Mouse (Mus musculus): ENCODE results near the gene Stx1b. TPM values are rescaled to one million over a fixed set of nuclear protein-coding genes. Genes with fewer than 3 reads are reported as not detected.
A peak's percentile ranks its signal among the peaks of the same experiment; 100 is the strongest.

Gene Stx1b
- total RNA-seq, 2 experiments from 2014 or later = 0.65 to 0.83 TPM

DNA sequence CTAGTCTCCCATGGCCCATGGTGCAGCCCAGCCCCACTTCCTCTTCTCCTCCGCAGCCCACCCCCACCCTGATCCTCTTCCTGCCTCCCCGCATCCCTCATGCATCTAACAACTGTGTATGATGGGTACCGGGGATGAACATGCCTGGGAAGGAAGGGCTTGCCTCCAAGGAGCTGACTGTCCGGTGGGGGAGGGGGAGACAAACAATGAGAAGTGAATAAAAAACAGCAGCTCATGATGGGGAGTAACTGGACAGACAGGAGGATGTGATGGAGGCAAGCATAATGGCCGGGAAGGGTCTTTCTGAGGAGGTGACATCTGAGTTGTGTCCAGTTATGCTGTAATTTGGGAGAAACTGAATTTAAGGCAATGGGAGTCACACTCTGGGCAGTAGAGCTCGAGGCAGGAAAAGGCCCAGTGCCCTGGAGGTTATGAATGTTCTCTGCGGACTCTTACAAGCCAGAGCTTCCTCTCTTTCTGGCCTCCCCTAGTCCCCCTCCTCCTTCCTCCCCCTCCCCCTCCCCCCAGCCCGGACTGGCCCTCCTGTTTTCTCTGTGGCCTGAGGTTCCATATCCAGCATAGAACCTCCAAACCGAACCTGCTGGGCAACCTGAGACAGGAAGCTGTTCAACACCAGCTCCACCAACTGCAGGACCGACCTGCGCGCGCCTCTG, 3.4 kb downstream of the Stx1b start:
- intact Hi-C loops (cut with DNase I) = no loop called here

DNA sequence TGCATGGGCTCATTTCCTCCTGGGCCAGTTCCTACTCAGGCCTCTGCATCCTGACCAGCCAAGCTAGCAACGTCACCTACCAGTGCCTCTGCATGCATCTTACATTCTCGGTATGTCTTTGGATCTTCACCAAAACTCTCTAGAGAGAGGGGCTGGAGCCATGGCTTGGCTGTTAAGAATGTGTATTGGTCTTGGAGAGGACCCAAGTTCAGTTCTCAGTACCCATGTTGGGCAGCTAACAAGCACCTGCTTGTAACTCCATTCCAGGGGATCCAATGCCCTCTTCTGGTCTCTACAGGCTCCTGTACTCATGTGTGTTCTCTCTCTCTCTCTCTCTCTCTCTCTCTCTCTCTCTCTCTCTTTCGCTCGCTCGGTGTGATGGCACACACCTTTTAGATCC, 6.6 kb downstream of the Stx1b start:
- no peak for DNase-seq
- intact Hi-C loops (cut with DNase I) = loop anchor here (2.0 kb wide), 1 partner anchor 21 kb away; no protein-coding TSS in a partner anchor

More for the DNA sequence above, 3.4 kb downstream of the Stx1b start:
- no peak for DNase-seq

DNA sequence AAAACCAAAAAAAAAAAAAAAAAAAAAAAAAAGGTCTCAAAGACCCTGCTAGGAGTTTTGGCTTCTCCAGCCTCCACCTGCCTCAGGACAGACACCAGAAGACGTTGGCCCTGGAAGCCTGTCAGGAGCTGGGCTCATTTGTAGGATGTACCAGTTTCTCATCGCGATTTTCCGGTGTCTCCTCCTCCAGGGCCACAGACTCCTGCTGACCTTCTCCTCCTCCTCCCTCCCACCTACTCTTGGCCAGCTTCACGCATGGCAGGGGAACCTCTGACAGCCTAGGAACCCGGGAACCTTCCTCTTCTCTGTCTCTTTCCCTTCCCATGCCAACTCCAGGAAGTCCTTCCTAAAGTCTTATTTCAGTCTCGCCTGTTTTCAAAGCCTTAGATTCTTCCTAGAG, 7.3 kb downstream of the Stx1b start:
- no peak for DNase-seq
- intact Hi-C loops (cut with DNase I) = loop anchor here (2.0 kb wide), 1 partner anchor 22 kb away; no protein-coding TSS in a partner anchor

DNA sequence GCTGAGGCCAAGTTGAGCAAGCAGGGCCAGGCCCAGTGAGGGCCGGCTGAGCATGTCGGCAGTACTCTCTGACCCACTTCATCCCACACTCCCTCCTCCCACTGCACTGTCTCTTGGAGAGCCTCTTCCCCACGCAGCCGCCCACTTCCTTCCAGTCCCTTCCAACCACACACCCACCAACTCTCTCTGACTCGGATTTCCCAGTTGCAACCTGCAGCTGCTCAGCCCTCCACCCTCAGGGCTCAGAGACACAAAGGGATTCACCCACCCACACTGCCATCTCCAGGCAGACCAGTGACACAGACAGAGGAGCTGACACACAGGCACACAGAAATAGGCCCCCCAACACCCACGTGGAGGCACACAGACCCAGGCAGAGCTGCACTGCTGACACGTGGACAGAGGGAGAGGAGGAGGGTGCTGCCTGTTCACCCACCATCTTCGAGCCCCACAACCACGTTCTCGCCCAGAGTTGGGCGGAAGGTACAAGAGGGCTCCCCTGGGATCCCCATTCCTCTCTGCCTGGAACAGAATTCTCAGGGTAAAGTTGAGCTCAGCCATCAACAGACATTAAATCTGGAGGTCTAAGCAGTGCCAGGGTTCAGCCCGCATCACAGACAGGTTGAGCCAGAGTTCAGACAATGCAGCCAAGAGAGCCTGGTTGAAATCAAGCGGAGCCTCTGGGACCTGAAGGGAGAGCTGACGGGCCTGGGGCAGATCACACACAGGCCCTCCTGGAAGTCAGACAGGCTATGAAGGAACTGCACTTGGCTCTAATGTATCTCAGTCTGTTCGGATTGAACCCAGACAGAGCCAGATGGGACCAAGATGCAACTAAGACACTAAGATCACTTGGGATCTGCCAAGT, 8.2 kb downstream of the Stx1b start:
- peak; percentile 59 to 61 for DNase-seq
- intact Hi-C loops (cut with DNase I) = loop anchor here (1.0 to 2.0 kb wide), 2 partner anchors 16 to 23 kb away; partner anchors contain the start of gene Hsd3b7

DNA sequence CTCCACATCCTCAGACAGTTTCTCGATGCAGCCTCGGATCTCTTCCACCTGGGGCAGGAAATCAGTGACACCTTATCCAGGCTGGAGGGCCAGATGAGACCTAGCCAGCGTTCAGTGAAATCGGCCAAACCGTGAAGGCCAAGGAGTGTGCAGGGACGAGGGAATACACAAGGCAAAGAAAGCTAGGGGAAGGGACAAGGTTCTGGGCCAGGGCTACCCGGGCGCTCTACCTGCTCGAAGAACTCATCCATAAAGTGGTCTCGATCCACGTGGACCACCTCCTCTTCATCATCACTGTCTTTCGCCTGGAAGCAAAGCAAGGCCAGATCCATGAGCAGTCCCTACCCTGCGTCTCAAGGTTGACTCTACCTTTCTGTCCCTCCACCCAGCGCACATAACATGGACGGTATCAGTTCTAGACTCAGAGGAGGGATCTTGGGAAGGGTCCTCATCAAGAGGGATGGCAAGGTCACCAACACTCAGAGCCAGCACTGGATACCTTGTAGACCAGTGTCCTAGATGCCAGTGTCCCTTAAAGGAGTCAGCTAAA, 9.2 kb downstream of the Stx1b start:
- intact Hi-C loops (cut with DNase I) = no loop called here
- no peak for DNase-seq

DNA sequence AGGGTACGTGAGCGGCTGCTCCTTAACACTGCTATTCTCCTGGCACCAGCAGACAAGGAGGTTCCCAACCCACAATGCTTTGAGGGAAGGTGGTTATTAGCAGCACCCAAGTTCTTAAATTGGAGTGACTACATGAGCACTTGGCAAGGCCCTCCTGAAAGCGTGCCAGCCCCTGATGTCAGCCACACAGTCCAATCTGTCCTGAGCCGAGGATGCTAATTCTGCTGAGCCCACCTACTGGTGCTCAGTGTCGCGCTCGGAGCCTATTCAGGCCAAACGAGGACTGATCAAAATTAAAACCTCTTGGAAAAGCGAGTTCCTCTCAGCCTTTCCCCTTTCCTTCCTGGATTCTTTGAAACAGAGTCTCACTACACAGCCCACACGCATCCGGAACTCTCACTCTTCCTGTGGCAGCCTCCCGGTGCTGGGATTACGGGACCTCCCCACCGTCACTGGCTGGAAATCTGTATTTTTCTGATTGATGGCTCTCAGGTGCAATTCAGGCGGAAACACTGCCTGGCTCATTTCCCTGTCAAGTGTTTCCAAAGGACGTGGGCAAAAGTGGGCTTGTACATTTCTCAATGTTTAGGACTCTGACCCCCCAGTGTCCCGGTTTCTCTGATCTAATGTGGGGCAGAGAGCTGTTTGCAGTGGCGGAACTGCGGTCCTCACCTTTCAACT, 10.0 kb downstream of the Stx1b start:
- peak; percentile 83 to 87 for DNase-seq
- intact Hi-C loops (cut with DNase I) = no loop called here

DNA sequence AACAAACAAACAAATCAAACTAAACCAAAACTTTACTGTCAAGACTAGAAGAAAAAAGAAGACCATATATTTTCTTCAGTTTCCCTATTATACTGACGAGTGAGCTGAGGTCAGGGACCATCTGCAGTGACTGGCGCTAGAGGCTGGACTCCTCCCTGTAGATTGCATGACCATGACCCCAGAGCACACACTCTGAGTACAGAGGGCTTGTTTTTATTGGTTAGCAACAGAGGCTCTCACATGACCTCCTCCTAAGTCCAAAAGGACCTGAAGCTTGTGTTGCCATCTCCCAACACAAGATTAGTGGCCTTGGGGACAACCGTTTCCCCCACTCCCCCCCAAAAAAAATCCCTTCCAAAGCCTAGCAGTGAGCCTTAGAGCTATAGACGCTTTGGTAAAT, 10.5 kb downstream of the Stx1b start:
- DNase-seq = peak in 1 of 2 experiments; percentile 28
- intact Hi-C loops (cut with DNase I) = no loop called here

DNA sequence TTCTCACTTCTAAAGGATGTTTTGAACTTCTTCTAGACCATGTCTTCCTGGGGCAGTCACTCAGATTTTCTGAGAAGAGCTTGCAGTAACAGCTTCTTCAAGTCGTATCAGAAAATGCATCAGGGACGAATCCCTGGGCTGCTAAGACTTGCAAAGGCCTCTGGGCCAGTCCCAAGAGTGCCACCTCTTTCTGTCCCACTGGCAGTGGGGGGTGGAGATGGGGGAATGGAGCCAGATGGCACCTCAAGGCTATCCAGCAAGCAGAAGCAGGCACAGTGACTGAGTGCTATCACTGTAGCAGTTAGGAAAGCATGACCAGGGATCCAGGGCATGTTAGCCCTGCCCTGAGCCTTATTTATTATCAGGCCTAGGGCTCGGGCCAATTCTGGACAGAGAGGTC, 12.1 kb downstream of the Stx1b start:
- intact Hi-C loops (cut with DNase I) = no loop called here
- DNase-seq = no peak

DNA sequence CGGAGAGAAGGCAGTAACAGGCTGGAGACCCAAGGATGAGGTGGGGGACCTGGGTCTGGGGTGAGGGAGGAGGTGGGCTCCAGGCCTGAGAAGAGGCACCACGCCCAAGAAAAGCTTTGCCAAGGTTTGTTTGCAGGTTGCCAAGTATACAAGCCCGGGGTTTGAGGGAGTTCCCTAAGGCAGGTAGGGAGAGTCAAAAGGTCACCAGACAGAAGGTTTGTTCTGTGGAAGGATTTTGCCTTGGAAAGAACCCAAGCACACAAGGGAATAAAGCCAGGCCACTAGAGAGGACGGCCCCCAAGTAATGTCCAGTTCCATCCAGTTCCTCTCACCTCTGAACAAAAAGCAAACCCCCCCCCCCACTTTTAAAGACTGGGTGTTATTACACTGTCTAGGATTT, 13.1 kb downstream of the Stx1b start:
- DNase-seq = no peak
- intact Hi-C loops (cut with DNase I) = no loop called here

DNA sequence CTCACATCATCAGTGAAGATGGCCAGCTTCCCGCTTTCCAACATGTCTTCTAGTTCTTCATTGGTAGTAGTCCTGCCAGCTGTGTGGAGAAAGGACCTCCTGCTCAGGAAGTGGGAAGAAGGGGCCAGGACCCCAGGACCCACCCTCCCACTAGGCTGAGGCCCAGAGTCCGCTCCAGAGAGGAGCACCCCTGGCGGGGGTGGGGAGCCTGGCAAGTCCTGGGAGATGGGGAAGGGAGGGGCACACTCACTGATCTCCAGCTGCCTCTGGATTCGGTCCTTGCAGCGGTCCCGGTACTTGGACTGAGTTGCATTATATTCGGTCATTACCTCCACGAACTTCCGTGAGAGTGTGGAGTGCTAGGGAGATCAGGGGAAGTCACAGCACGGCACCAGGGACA, 13.7 kb downstream of the Stx1b start:
- intact Hi-C loops (cut with DNase I) = no loop called here
- no peak for DNase-seq

DNA sequence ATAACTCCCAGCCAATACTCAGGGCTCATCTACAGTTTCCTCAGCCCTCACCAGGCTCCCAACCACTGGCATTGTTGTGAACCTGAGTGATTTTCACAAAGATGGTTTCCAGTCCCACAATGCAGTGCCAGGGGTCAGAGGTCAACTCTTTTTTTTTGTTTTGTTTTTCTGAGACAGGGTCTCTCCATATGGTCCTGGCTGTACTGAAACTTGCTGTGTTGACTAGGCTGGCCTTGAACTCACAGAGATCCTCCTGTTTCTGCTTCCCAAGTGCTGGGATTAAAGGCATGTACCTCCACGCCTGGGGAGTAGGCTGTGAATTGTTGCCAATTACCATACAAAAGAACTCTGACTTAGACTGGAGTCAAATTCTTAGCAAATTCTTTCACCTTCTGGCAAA, 14.5 kb downstream of the Stx1b start:
- no peak for DNase-seq
- intact Hi-C loops (cut with DNase I) = no loop called here

DNA sequence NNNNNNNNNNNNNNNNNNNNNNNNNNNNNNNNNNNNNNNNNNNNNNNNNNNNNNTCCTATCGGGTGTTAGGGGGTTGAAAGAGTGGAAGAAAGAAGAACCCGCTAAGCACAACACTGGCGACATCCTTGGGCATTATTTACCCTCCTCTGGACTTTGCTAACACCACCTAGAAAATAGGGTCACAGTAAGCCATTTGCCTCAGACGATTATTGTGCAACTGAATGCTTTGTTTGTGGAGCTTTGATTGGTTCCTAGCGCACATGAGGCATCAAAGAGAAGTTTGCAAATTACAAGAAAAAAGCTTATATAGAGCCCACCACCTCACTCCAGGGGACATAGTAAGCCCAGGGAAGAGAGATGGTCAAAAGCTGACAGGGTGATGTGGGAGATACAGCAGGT, 15.5 kb downstream of the Stx1b start:
- intact Hi-C loops (cut with DNase I) = no loop called here
- no peak for DNase-seq

DNA sequence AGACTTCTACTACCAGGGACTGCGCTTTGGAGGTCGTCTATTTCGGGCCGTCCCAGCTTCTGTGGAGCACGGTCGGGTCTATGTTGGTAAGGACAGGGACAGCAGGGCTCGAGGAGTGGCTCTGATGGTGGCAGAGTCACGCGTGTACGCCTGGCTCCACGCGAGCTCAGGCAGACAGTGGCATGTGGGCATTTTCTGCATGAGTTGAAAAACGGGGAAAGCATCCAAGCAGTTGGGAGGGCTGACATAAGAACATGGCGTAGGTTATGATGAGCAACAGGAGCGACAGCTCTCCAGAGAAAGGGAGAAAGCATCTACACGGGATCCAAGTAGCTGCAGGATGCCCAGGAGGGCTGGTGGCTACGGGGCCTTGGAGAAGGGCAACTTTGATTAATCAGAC, 22.0 kb downstream of the Stx1b start:
- intact Hi-C loops (cut with DNase I) = no loop called here
- no peak for DNase-seq

DNA sequence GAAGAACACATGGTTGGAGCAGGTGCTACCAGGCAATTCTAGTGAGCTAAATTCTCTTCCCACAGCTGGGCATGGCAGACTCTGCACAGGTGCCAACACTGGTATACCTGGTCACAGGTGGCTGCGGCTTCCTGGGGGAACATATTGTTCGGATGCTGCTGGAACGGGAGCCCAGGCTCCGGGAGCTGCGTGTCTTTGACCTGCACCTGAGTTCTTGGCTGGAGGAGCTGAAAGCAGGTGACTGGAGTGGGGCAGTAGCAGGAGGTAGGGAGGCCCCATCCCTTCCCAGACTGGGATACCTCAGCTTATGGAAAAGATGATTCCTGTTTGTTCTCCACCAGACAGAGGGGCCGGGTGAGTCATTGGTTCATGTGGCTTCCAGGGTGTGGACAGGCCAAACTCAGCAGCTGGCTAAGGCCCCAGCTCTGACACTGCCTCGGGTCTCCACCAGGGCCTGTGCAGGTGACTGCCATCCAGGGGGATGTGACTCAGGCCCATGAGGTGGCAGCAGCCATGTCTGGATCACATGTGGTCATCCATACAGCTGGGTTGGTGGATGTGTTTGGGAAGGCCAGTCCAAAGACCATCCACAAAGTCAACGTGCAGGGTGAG, 23.2 kb downstream of the Stx1b start:
- intact Hi-C loops (cut with DNase I) = no loop called here
- peak in 1 of 2 experiments; percentile 28 for DNase-seq

DNA sequence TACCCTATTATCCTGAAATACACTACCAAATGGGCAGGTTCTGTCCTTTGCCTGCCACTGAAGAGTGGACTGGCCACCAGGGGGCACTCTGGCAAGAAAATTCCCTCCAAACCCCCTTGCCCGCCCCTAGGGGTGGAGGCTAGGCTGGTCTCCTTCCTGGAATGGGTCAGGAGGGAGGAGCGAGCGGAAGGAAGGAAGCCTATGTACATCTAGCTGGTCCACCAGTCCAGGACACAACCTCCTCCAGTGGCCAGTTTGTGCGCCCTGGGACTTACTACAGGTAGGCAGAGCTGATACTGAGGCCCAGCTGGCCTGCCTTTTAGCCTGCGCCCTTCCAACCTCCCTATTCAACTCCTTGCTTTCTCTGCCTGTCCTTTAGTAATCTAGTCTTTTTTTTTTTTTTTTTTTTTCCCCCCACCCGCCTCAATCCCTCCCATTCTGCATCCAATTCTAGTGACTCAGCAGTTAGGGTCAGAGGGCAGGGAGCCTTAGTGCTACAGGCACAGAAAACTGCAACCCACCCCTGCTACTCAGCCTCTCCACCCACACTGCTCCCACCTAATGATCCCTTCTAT, 23.8 kb downstream of the Stx1b start, which contains the start of gene Hsd3b7:
TSS of gene Hsd3b7 (plus strand) at position 170 of the 575 bp plus-strand sequence.
- intact Hi-C loops (cut with DNase I) = loop anchor here (1.0 kb wide), 3 partner anchors 16 to 76 kb away; partner anchors contain the start of genes Zfp646 and Zfp668

DNA sequence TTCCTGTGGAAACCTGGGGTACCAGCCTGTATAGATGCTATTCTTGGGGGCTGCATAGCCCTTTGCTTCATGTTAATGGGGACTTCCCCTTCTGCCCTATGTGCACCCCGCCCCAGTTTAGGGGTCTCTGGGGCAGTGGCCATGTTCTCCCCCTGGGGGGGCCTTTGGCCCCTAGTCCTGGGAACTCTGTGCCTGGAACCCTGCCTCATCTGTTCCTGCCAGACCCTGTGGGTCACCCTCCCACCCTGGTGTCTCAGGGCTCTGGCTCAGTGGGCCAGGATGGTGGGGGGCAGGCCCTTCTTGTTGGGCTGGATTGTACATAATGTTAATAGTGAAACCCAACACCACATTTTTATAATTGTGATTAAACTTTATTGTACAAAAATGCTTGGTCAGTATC, 24.6 kb downstream of the Stx1b start:
- no peak for DNase-seq
- intact Hi-C loops (cut with DNase I) = loop anchor here (1.0 to 2.0 kb wide), 4 partner anchors 17 to 137 kb away; partner anchors contain the start of genes Zfp646 and Zfp668

More for the DNA sequence above, 23.8 kb downstream of the Stx1b start, which contains the start of gene Hsd3b7:
- DNase-seq = peak; percentile 95 to 96

DNA sequence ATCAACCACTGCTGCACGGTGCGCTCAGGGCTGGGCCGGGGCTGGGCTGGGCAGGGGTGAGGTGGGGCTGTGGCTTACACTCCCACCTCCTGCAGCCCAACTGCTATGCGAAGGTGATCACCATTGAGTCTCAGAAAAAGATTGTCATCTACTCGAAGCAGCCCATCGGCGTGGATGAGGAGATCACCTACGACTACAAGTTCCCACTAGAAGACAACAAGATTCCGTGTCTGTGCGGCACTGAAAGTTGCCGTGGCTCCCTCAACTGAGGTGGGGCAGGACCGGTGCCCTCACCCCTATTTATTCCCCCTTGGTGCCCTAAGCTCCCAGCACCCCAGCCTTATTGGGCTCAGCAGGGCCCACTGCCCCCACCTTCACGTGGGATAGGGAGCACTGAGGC, 25.1 kb downstream of the Stx1b start:
- intact Hi-C loops (cut with DNase I) = loop anchor here (2.0 kb wide), 1 partner anchor 138 kb away; no protein-coding TSS in a partner anchor
- no peak for DNase-seq

DNA sequence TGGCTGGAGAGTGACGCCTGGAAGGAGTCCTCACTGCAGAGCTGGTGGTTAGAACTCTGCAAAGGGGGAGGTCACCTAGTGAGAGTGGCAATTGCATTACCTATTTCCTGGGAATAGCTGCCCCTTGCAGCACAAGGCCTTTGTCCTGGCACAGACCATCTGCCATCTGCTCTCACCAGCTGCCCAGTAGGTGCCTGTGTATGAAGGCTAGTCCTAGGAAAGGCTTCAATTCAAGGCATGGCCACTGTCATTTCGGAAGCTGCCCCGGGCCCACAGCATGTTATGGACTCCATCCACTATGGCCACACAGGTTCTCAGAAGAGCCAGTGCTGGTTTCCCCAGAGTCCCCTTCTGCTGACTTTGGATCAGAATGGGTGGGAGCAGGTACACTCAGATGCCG, 25.8 kb downstream of the Stx1b start:
- intact Hi-C loops (cut with DNase I) = loop anchor here (2.0 kb wide), 1 partner anchor 138 kb away; no protein-coding TSS in a partner anchor
- DNase-seq = no peak

DNA sequence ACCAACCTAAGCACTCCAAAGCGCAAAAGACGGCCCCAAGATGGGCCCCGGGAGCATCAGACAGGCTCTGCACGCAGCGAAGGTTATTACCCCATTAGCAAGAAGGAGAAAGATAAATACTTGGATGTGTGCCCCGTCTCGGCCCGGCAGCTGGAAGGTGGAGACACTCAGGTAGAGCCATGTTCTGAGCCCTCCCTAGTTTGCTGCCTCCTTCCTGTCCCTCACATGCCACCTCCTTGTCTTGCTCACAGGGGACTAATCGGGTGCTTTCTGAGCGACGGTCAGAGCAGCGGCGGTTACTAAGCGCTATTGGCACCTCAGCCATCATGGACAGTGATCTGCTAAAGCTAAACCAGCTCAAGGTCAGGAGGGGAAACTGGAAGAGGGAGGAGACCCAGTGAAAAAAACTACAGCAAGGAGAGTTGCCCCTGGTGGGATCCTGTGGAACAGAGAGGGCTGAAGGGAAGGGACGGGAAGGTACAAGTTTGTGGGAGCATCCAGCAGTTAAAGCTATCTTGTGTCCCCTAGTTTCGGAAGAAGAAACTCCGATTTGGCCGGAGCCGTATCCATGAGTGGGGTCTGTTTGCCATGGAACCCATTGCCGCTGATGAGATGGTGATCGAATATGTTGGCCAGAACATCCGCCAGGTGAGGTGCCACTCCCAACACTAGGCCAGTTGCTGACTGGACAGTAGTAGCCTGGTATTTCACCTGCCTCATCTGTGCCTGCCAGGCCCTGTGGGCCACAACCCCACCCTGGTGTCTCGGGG, 27.1 kb downstream of the Stx1b start:
- intact Hi-C loops (cut with DNase I) = no loop called here

More for the DNA sequence above, 27.1 kb downstream of the Stx1b start:
- DNase-seq = no peak
